Mouse (Mus musculus) hindbrain, embryonic 11.5 days (tissue): ENCODE measurements around the gene Stx18. TPM values are rescaled to one million over a fixed set of nuclear protein-coding genes. Genes with fewer than 3 reads are reported as not detected.

ENCODE experiments used
- ATAC-seq: fragments of 200-750 bp; cut with Nextera tagmentation; 2 replicates; pipeline ENCODE4 v1.8.0; 2017; ENCODE audit warnings: mild to moderate bottlenecking, moderate TSS enrichment, moderate library complexity; ENCODE audit not compliant: low FRiP score
- DNase-seq: peaks from one replicate; pipeline ENCODE4 v3.0.0-alpha.2; 2015; ENCODE audit warnings: low spot score
- H3K27ac ChIP-seq: fragments of 300-500 bp; sonication (generic); 2 replicates; pipeline ENCODE4 v1.5.1; 2014; ENCODE audit warnings: mild to moderate bottlenecking, low read depth, low read length
- H3K27me3 ChIP-seq: fragments of 300-500 bp; sonication (generic); 2 replicates; pipeline ENCODE4 v1.6.1; 2014; ENCODE audit warnings: mild to moderate bottlenecking, low read length, moderate library complexity, mixed read lengths; ENCODE audit not compliant: control insufficient read depth, insufficient read depth
- H3K36me3 ChIP-seq: fragments of 300-500 bp; sonication (generic); 2 replicates; pipeline ENCODE4 v1.6.1; 2014; ENCODE audit warnings: mild to moderate bottlenecking, low read length, moderate library complexity, mixed read lengths; ENCODE audit not compliant: control insufficient read depth, insufficient read depth
- H3K4me1 ChIP-seq: fragments of 300-500 bp; sonication (generic); replicated peaks from 2 replicates; pipeline ENCODE4 v1.6.1; 2014; ENCODE audit warnings: low read length, mixed read lengths; ENCODE audit not compliant: control insufficient read depth, insufficient read depth
- H3K4me2 ChIP-seq: fragments of 300-500 bp; sonication (generic); replicated peaks from 2 replicates; pipeline ENCODE4 v1.6.1; 2014; ENCODE audit warnings: mild to moderate bottlenecking, low read depth, low read length
- H3K4me3 ChIP-seq: fragments of 300-500 bp; sonication (generic); 2 replicates; pipeline ENCODE4 v1.5.1; 2014; ENCODE audit warnings: low read depth, low read length
- H3K9ac ChIP-seq: fragments of 300-500 bp; sonication (generic); 2 replicates; pipeline ENCODE4 v1.6.1; 2014; ENCODE audit warnings: low read depth, low read length
- H3K9me3 ChIP-seq: fragments of 300-500 bp; sonication (generic); 2 replicates; pipeline ENCODE4 v1.6.1; 2016; ENCODE audit warnings: low read length; ENCODE audit not compliant: control insufficient read depth
- WGBS: fragments of 180-500 bp; shearing (Covaris S2); extraction: QIAGEN DNeasy Blood & Tissue Kit; methylation state at CpG from one replicate; pipeline ENCODE4 v1.1.7; 2014; 5-methylcytosine and 5-hydroxymethylcytosine counted together
- polyA plus RNA-seq: library from polyadenylated mRNA; unstranded; fragments of >200 nt; fragmentation: Nextera tagmentation; extraction: Ambion mirVana; gene quantifications from 2 replicates; pipeline ENCODE4 v1.2.1, GENCODE M21; 2014

The Stx18 gene
- polyA plus RNA-seq, 1 experiment from 2014 or later = 59.1 TPM

GRCm38 (mm10) chr5:38084616-38085015, 46.1 kb downstream of the Stx18 start:
- no peak for ATAC-seq
- no peaks in the 10 kb centered on the region for H3K27me3 ChIP-seq
- H3K4me1 ChIP-seq = peaks cover 4% of the 10 kb centered on the region
- no peak overlapping the region for H3K4me2 ChIP-seq
- H3K36me3 ChIP-seq = no peaks in the 10 kb centered on the region
- WGBS = 9% methylated on average over 8 of the region's 8 CpGs
- peak; percentile 64 for DNase-seq
- no peak overlapping the region for H3K27ac ChIP-seq
- no peak overlapping the region; the same call in 1 of the 2 replicates for H3K9ac ChIP-seq
- no peak overlapping the region for H3K4me3 ChIP-seq
- no peaks in the 10 kb centered on the region for H3K9me3 ChIP-seq

GRCm38 (mm10) chr5:38085561-38086392, 47.2 kb downstream of the Stx18 start:
- 12% methylated on average over 10 of the region's 10 CpGs for WGBS
- DNase-seq = peak; percentile 82
- 0 out of 2 replicates have a peak overlapping the region, but pooled peaks have one; percentile 13 for H3K27ac ChIP-seq

GRCm38 (mm10) chr5:38090111-38090510, 51.6 kb downstream of the Stx18 start:
- Histone ChIP-seq H3K36me3 (no peaks in the 10 kb centered on the region), H3K4me1 (peaks cover 4% of the 10 kb centered on the region), H3K4me3 (no peak overlapping the region), H3K9ac (no peak overlapping the region), H3K27ac (no peak overlapping the region), H3K4me2 (no peak overlapping the region), H3K27me3 (no peaks in the 10 kb centered on the region), H3K9me3 (no peaks in the 10 kb centered on the region)
- DNase-seq = no peak
- no peak for ATAC-seq
- WGBS = 78% methylated on average over 3 of the region's 3 CpGs

More at GRCm38 (mm10) chr5:38085561-38086392, 47.2 kb downstream of the Stx18 start:
- H3K9ac ChIP-seq = no peak overlapping the region
- H3K27me3 ChIP-seq = no peaks in the 10 kb centered on the region
- no peak overlapping the region for H3K4me3 ChIP-seq
- H3K4me2 ChIP-seq = no peak overlapping the region
- ATAC-seq = peak; percentile 68
- H3K4me1 ChIP-seq = peaks cover 4% of the 10 kb centered on the region
- no peaks in the 10 kb centered on the region for H3K36me3 ChIP-seq
- H3K9me3 ChIP-seq = no peaks in the 10 kb centered on the region

GRCm38 (mm10) chr5:38090581-38090980, 52.0 kb downstream of the Stx18 start:
- no peak for DNase-seq
- ATAC-seq = peak; percentile 23; the same call in 1 of the 2 replicates
- Histone ChIP-seq H3K36me3 (no peaks in the 10 kb centered on the region), H3K27me3 (no peaks in the 10 kb centered on the region), H3K9me3 (no peaks in the 10 kb centered on the region), H3K4me2 (no peak overlapping the region), H3K27ac (no peak overlapping the region), H3K4me1 (peaks cover 2% of the 10 kb centered on the region), H3K4me3 (no peak overlapping the region), H3K9ac (no peak overlapping the region)
- WGBS = 58% methylated on average over 3 of the region's 3 CpGs

- WGBS = 71% methylated on average over 8 of the region's 8 CpGs
Measured at GRCm38 (mm10) chr5:38091046-38091965, 52.8 kb downstream of the Stx18 start.

GRCm38 (mm10) chr5:38091966-38092304, 53.4 kb downstream of the Stx18 start:
- DNase-seq (no peak), ATAC-seq (no peak)
- H3K9me3 ChIP-seq = no peaks in the 10 kb centered on the region
- 62% methylated on average over 2 of the region's 2 CpGs for WGBS
- H3K4me2 ChIP-seq = no peak overlapping the region
- no peak overlapping the region for H3K4me3 ChIP-seq
- no peak overlapping the region for H3K9ac ChIP-seq
- H3K36me3 ChIP-seq = no peaks in the 10 kb centered on the region
- no peaks in the 10 kb centered on the region for H3K27me3 ChIP-seq
- no peak overlapping the region for H3K27ac ChIP-seq
- no peaks in the 10 kb centered on the region for H3K4me1 ChIP-seq

More at GRCm38 (mm10) chr5:38091046-38091965, 52.8 kb downstream of the Stx18 start:
- H3K36me3 ChIP-seq = no peaks in the 10 kb centered on the region
- no peaks in the 10 kb centered on the region for H3K4me1 ChIP-seq
- H3K27me3 ChIP-seq = no peaks in the 10 kb centered on the region
- H3K9me3 ChIP-seq = no peaks in the 10 kb centered on the region
- no peak overlapping the region for H3K27ac ChIP-seq
- no peak overlapping the region for H3K9ac ChIP-seq
- no peak overlapping the region for H3K4me2 ChIP-seq
- ATAC-seq (peak; percentile 54), DNase-seq (peak; percentile 74)
- no peak overlapping the region for H3K4me3 ChIP-seq

GRCm38 (mm10) chr5:38094331-38094730, 55.8 kb downstream of the Stx18 start:
- Histone ChIP-seq H3K27me3 (no peaks in the 10 kb centered on the region), H3K4me3 (no peak overlapping the region), H3K9me3 (no peaks in the 10 kb centered on the region), H3K27ac (no peak overlapping the region), H3K4me2 (no peak overlapping the region), H3K36me3 (no peaks in the 10 kb centered on the region), H3K4me1 (no peaks in the 10 kb centered on the region), H3K9ac (no peak overlapping the region)
- WGBS = 89% methylated on average over 2 of the region's 2 CpGs
- DNase-seq (no peak), ATAC-seq (no peak)

GRCm38 (mm10) chr5:38097501-38098093, 59.1 kb downstream of the Stx18 start:
- no peaks in the 10 kb centered on the region for H3K9me3 ChIP-seq
- H3K4me1 ChIP-seq = no peaks in the 10 kb centered on the region
- no peak for DNase-seq
- no peak overlapping the region for H3K9ac ChIP-seq
- H3K36me3 ChIP-seq = no peaks in the 10 kb centered on the region
- no peak for ATAC-seq
- no peak overlapping the region for H3K4me2 ChIP-seq
- no peak overlapping the region for H3K27ac ChIP-seq
- no peak overlapping the region for H3K4me3 ChIP-seq
- 73% methylated on average over 4 of the region's 4 CpGs for WGBS
- no peaks in the 10 kb centered on the region for H3K27me3 ChIP-seq
